Mouse (Mus musculus): ENCODE results near the gene Aff2. TPM values are rescaled to one million over a fixed set of nuclear protein-coding genes. Genes with fewer than 3 reads are reported as not detected.
A peak's percentile ranks its signal among the peaks of the same experiment; 100 is the strongest.

Gene Aff2
- 1 to 10 TPM; 3.2 to 3.5 TPM for total RNA-seq (2021)

- intact Hi-C loops (cut with DNase I) = no loop called here
- DNase-seq = peak; percentile 5 to 17
Measured at GRCm38 (mm10) chrX:69360238-69361054, at the start of gene Aff2. TSS of gene Aff2 (plus strand) at chrX:69360294.

DNA sequence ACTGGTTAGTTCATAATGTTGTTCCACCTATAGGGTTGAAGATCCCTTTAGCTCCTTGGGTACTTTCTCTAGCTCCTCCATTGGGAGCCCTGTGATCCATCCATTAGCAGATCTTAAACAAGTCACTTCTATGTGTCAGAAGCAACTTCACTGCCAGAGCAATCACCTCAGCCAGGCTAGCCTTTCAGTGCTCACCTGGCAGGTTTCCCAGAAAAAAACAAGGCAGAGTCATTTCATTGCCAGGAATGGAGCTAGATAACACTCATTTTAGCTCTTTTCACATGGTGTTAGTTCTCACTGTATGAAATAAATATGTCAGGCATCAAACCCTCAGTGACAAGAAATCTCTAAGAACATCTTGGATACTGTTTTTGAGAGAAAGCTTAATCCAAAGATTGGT lies 22.8 kb upstream of the Aff2 start:
- intact Hi-C loops (cut with DNase I) = no loop called here
- DNase-seq = no peak

- no peak for DNase-seq
- intact Hi-C loops (cut with DNase I) = no loop called here
Measured at GRCm38 (mm10) chrX:69355621-69356020, 4.5 kb upstream of the Aff2 start.

DNA sequence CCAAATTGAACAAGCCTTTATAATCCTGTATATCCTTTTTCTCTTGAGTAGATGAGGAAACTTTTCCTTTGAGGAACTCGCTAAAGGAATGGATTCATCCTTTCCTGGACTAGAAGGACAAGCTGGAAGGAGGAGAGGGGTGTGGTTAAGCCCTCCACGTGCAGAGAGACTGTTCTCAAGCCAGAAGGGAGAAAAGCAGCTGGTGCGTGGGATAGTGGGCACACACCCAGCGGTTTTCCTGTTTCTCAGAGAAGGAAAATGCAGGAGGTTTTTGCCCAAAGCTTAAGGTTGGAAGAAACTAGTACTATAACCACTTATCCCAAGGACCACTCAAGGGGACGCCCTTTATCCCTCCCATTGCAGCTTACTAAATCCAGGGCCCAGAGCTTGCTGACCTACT lies 734 bp upstream of the Aff2 start:
- intact Hi-C loops (cut with DNase I) = no loop called here
- peak in 1 of 2 experiments; percentile 1 for DNase-seq

DNA sequence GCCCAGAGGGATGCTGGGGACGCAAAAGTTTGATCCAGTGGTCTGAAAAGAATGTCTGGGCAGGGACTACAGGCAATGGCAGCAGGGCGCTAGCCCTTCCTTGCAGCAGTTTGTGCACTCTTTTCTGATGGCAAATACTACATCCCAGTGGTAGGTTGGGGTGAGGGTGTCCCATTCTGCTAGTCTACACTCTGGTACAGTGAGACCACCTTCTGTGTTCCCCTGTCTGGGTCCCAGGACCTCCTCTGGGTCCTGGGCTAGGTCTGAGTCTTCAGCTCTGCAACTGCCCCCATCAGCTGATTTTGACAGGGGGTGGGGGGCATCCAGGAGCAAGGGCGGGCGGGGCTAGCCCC lies 233 bp upstream of the Aff2 start:
- intact Hi-C loops (cut with DNase I) = no loop called here
- no peak for DNase-seq

- peak in 1 of 2 experiments; percentile 1 for DNase-seq
- intact Hi-C loops (cut with DNase I) = no loop called here
Measured at GRCm38 (mm10) chrX:69361055-69361558, 1.0 kb downstream of the Aff2 start.

GRCm38 (mm10) chrX:69364198-69364597 lies 4.1 kb downstream of the Aff2 start:
- no peak for DNase-seq
- intact Hi-C loops (cut with DNase I) = no loop called here

- intact Hi-C loops (cut with DNase I) = no loop called here
- DNase-seq = no peak
Measured at GRCm38 (mm10) chrX:69373341-69373740, 13.2 kb downstream of the Aff2 start.

DNA sequence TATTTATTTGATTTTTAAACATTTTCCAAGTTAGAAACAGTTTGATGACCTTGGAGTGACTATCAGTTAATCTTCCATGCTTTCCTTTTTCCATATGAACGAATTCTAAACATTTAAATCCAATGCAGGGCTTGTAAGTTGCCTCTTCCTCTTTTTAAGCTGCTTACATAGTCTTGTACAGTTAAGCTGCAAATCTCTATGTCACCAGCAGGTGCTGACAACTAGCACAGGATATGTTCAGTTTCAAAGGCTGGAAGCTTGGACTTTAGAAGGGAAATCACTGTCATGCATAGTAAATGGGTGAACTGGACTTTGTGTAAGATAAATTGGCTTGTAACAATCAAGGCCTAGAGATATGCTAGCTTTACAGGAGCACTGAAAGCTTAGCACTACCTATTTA lies 29.6 kb downstream of the Aff2 start:
- DNase-seq = no peak
- intact Hi-C loops (cut with DNase I) = no loop called here

GRCm38 (mm10) chrX:69415043-69415442 lies 54.9 kb downstream of the Aff2 start:
- intact Hi-C loops (cut with DNase I) = no loop called here
- DNase-seq = no peak

DNA sequence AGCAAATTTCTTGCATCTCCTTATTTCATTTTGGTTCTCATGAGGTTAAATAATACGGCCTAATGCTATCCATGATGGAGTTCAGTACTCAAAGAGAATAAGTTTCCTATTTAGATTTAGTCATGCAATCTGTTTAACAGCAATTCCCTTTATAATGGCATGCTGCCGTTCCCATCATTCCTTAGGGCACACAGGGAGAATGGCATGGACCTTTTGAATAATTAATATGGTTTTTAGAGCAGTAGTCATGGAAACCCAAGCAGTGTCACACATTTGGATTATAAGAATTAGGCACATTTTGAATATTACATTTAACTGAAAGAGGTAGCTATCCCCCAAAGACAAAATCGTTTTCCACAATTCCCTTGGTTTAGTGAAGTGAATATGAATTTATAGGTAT lies 78.3 kb downstream of the Aff2 start:
- DNase-seq = no peak
- intact Hi-C loops (cut with DNase I) = no loop called here

- intact Hi-C loops (cut with DNase I) = no loop called here
- DNase-seq = no peak
Measured at GRCm38 (mm10) chrX:69441937-69442336, 81.8 kb downstream of the Aff2 start.

DNA sequence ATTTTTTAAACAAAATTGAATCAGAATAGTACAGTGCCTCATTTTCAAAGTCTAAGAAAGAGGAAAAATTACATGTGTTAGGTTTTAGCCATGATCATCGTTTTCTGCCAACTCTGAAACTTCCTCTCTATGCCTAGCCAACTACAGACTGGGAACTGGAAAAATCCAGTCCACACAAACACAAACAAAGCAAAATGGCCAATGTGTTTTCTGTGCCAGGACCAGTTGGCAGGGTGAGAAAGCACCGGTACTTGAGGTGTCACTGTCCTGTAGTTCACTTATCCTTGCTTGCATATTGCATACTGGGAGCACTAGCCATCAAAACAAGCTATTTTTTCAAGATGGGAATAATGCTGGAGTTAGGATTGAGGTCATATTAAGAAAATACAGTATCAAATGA lies 100.8 kb downstream of the Aff2 start:
- intact Hi-C loops (cut with DNase I) = no loop called here
- no peak for DNase-seq

DNA sequence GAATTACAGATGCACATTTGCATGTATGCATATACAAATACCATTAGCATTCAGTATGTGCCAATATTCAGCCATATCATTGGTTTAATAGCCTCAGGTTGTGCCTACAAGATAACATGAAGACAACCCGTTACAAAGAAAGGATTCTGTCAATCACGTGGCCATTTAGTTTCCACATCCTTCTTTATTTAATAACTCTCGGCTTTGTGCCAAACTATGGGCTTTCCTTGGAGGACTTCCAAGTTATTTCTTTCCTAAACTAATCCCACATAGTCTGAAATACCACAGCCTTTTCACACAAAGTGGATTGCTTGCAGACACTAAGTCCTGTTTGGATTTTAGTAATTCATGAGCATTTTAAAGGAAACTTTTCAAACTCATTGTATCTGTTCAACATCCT lies 142.0 kb downstream of the Aff2 start:
- DNase-seq = no peak
- intact Hi-C loops (cut with DNase I) = no loop called here

- no peak for DNase-seq
- intact Hi-C loops (cut with DNase I) = no loop called here
Measured at GRCm38 (mm10) chrX:69518040-69518575, 158.0 kb downstream of the Aff2 start.

- no peak for DNase-seq
- intact Hi-C loops (cut with DNase I) = no loop called here
Measured at GRCm38 (mm10) chrX:69540811-69541210, 180.7 kb downstream of the Aff2 start.

GRCm38 (mm10) chrX:69579903-69580459 lies 219.9 kb downstream of the Aff2 start:
- no peak for DNase-seq
- intact Hi-C loops (cut with DNase I) = no loop called here

DNA sequence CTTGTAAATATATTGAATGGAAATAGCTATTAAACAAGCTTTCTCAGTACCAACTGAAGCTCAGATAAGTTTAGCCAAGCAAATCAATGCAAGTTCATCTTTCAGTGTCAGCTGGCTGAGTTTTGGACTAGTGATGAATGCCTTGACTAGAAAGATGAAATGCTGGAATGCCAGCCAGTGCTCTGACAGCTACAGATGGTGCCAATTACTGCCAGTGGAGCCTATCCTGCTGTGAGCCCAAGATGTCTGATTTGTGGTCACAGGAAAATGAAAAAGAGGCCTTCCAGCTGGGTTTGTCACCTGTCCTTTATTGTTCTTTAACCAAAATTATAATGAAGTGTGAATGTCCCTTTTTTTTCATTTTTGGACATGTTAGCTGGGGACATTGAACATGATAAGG lies 248.7 kb downstream of the Aff2 start:
- intact Hi-C loops (cut with DNase I) = no loop called here
- DNase-seq = no peak

DNA sequence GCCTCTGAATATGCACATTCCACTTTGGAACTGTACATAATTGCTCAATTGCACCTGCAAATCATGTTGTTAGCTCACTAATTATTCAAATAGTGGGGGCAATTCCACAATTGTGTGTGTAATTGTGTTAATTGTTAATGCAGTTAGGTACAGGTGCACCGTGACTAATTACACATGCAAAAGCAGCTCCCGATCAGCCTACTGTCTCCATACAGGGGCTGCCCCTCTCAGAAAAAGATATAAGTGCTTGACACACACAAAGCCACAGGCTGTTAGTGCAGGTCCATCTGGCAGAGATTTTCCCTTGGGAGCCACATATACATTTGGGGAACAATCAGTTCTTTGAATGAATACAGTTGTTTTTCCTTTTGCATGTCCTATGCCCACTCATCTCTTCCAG lies 302.9 kb downstream of the Aff2 start:
- intact Hi-C loops (cut with DNase I) = no loop called here
- no peak for DNase-seq

- no peak for DNase-seq
- intact Hi-C loops (cut with DNase I) = no loop called here
Measured at GRCm38 (mm10) chrX:69666145-69666677, 306.1 kb downstream of the Aff2 start.

DNA sequence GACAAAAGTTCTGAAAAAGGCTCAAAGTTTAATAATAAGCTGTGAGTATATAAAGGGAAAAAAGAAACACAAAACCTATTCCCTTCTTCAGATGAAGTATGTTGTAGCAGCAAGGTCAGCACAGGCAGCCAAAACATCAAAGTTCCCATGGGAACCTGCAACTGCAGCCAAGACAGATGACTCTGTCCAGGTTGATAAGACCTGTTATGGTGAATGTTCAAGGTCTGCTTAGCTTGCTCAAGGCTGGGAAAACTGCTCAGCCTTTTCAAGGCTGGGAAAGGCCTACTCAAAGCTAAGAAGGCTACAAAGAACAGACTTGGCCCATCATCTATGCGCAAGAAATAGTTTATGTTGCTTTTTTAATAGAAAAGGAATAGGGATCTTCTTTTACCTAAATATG lies 315.6 kb downstream of the Aff2 start:
- DNase-seq = no peak
- intact Hi-C loops (cut with DNase I) = no loop called here

DNA sequence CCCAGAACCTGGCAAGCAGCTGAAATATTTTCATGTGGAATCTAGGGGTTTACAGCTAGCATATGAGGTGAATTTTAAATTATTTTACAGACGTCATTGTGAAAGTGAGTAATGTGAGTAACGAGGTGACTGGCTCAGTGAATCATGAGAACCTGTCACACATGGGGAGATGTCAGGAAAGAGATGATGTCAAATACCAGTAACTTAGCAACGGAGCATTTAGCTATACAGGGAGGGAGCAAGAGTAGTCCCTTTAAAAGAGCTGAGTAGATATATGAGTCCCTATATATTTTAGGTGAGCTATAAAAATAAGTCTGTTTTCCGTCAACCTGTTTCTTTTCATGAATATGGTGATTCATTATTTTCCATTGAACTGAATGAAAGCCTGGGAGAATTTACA lies 338.7 kb downstream of the Aff2 start:
- DNase-seq = no peak

More for the DNA sequence above, 338.7 kb downstream of the Aff2 start:
- intact Hi-C loops (cut with DNase I) = no loop called here
